Mouse (Mus musculus): ENCODE measurements around the gene Theg.
A peak's percentile ranks its signal among the peaks of the same experiment; 100 is the strongest.

Theg gene

DNA sequence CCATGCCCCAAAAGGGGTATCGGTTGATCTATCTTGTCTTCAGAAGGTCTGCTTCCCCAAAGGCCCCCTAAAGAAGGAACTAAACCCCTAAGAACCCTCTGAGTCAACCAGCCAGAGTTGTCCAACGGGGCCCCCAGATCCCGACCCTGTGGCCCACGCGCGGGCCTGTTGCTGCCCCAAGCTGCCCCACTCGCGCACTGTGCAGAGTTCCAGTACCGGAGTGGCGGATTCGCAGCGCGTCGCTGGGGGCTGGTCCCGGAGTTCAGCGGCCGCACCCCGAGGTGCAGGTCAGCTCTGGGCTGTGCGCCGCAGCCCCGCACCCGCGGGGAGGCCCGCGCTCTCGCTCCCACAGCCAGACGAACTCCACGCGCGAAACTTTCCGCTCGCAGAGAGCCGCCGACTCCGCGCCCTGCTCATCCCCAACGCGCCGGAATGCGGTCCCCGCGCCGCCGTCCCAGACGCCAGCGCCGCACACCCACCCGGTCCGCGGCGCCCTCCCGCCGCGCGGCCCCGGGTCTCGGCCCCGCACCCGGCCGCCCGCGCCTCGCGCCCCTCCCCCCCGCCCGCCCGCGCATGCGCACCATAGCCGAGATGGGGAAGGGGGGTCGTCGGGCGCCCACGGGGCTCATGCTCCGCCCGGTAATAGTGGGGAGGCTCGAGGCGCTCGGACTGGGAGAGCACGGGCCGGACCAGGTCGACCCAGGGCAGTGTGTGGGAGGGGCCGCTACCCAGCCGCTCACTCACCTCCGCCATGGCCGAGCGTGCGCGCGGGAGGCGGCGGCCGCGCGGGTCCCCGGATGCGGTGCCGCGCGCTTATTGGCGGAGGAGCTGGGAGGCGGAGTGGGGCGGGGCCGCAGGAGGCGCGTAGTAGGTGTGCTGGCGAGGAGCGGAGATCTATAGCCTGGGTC lies 32.5 kb downstream of the Theg start, which contains the start of gene Mier2:
Gene Mier2 (minus strand): TSS at position 870 of the 908 bp plus-strand sequence.
- peak; percentile 92 to 94 for DNase-seq

DNA sequence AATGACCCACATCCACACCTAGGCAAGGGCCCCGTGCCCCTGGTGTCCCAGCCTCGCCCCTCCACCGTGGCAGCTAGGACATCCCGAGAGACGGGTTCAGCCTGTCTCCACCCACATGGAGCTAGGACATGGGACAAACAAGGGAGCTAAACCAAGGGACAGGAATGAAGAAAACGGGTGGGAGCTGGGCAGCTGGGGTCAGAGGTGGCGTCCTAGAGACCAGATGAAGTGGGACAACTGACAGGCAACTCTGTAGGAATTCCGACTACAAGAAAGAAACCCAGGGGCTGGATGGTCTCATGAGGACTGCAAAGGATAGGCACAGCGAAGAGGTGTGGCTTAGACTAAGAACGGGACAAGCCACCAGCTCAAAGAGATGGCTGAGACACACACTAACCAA lies 33.4 kb downstream of the Theg start:
- peak in 1 of 2 experiments; percentile 11 for DNase-seq

DNA sequence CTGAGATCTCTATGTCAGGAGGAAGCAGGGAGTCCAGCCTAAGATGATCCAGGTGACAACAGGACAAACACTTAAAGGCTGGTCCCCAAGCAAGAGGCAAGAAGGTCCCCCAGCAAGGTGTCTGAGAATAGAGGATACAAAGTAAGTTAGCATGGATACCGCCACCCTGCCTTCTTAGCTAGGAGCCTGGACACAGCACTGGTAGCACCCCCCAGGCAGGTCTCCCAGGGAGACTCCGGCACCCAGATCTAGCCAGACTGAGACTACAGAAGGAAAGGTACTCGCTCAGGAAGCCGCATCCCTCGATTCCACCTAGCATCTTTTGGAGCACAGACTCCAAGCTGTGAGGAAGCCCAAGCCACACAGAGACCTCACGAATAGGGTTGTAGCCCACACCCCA lies 34.0 kb downstream of the Theg start:
- DNase-seq: peak in 1 of 2 experiments; percentile 13

DNA sequence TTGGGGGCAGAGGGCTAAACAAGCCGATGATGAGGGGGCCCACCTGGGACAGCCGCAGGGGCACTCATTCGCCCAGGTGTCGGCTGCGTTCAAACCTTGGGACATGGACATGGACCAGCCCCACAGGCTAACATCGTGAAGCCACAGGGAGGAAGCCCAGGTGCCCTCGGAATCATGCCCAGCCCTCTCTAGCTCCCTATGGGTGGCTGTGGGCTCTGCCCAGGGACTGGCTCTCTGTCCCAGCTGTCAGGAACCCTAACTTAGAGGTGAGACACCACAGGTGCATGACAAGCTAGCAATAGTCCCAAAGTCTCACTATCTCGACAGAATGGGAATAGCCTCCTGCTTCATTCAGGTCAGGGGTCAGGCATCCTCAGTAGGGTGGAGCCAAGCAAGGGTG lies 34.6 kb downstream of the Theg start:
- peak in 1 of 2 experiments; percentile 6 for DNase-seq

DNA sequence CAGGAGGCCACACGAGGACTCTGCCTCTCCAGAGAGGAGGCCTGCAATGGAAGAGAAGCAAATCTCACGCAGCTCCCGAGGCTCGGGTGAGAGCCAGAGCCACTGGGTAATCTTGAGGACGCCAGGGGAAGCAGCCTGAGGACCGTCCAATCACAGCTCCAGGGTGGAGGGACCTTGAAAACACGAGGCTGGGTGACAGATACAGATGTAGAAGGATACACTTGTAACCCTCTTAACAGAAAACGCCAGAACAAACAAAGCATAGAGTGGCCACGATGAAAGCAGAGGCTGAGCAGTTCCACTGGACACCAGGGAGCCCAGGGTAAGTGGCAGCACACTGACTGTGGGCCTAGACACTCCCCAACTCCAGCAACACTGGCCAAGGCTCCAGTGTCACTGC lies 36.8 kb downstream of the Theg start:
- peak in 1 of 2 experiments; percentile 1 for DNase-seq

DNA sequence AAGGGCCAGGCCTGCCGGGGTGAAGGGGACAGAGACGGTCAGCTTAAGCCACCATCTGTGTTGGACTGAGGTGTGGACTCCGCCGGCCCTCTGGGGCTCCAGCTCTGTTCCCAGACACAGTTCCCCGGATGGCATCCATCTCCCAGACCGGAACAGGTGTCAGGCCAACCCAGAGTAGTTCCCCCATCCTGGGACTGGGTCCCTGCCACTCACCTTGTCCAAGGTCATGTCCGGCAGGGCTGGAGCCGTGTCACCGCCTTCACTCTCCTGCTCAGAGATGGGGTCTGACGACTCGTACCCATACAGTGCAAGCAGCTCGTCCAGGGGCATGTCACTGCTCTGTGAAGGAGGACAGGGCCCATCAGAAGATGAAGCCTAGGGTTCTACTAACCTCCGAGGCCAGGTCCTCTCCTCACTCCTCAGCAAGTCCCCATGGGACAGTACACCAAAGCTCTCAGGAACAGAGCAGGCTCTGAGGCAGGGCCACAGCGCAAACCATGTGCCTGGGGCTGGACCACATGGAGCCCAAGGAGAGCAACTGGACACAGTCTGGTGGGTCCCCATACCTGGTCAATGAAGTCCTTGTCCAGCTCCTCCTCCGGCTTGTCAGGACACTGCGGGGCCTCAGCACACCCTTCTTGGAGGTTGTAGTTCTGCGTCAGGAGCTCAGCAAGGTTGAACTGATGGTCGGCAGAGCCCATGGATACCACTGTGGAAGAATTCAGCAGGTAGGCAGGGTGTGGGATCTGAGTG lies 38.0 kb downstream of the Theg start:
- peak in 1 of 2 experiments; percentile 1 for DNase-seq

DNA sequence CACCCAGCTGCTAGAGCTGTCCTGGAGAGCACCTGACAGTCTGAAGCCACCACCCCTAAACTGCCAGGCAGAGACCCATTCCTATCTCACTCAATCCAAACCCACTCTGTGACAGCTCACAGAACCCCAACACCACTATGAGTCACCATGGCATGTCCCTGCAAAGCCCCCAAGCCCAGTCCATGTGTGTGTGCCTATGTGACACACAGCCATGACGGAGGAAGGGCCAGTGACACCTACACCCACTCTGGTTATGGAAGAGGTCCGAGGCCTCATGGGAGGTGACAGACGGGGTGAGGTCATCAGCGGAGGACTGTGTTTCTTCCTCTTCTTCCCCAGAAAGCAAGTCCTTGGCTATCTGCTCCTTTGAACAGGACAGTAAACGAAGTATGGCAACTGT lies 38.6 kb downstream of the Theg start:
- no peak for DNase-seq

DNA sequence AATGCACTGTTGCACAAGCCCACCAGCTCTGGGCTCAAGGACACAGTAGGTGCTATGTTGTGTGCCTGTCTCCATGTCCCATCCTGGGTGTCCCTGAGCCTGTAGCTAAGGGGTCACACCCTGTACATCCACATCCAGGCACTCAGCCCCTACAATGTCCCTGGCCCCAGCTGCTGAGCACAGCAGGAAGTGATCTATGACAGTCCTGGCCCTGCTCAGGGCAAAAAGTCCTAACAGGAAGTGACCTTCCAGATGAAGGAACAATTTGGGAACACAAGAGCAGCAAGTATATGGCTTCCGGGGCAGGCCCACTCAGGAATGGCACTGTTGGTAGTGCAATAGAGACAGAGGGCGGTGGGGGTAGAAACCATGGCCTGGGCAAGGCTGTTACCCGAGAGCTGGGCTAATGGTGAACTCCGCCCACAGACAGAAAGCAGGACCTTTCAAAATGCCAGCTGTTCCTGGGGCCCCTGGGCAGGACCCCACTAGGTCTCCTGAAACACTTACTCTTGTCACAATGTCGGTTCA lies 39.9 kb downstream of the Theg start:
- peak in 1 of 2 experiments; percentile 2 for DNase-seq

DNA sequence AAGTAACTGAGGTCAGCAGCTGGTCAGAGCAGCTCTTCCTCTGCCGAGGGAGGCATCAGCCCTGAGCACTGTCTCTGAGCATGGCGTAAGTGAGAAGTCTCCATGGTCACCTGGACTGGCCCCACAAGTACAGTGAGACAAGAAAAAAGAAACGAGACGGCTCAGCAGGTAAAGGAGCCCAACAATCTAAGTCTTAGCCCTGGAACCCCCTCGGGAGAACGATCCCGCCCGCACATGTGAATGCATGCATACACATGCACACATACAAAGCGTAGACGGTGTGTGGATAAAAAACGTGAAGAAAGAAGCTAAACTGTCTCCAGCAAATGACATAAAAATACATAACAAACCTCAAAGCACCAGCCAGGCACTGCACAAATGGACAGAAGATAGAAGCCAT lies 40.6 kb downstream of the Theg start:
- no peak for DNase-seq

DNA sequence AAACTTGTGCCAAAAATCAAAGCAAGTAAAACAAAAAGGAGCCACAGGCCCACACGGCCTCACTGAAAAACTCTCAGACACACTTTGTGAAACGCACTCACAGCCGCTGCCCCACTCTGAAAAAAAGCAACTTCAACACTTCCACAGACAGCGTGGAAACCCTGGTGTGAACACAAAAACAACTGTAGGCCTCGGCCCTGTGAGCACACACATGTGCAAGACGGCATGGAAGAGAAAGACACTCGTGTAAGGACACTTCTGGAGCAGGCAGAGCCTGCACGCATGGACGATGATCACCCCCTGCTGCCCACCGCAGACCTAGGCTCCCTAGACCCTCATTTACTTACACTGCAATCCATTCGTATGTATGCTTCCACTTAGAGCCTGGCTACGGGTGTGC lies 41.2 kb downstream of the Theg start:
- DNase-seq: peak in 1 of 2 experiments; percentile 2

DNA sequence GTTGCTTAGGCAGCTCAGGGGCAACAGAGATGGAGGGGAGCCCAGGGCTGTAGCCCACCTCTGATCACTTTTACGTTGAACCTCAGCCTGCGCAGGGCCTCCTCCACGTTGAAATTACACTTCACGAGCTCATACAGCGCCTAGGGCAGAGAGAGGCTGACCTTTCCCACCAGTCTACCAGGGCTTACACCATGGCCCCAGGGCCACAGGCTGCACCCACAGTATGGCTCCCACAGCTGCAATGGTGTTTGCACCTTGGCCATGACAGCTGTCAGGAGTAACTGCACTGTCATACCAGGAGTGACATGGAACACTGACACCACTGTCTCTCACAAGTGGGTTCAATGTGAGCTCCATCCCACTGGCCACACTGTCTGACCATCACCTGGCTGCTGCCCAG lies 42.5 kb downstream of the Theg start:
- peak in 1 of 2 experiments; percentile 0 for DNase-seq

DNA sequence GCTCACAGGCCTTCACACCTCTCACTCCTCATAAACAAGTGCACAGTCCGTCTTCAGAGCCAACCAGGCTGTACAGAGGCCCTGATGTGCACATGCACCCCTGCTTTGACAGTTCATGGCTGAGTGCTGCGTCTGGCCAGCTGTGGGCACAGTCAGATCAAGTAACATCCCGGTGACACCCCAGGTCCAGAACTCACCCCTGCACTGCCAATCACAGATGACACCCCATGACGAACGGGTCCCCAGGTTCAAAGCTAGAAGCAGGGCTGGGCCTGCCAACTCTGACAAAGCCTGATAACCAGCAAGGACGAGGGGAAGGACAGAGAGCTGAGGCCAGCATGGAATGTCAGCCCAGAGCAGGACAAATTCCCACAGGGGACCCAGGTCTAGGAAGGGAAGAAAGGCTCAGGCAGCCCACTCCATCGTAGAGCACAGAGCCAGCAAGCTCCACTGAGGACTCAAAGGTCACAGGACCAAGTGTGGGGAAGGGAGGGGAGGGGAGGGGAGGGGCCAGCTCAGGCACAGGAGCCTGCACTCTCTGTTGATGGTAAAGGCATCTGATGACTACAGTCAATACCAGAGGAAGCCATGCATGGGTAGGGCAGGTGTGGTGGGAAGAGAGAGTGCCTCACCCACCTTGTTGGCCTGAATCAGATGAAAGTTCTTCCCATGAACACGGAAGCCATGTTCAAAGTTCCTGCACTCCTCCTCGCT lies 43.1 kb downstream of the Theg start:
- DNase-seq: peak in 1 of 2 experiments; percentile 1

DNA sequence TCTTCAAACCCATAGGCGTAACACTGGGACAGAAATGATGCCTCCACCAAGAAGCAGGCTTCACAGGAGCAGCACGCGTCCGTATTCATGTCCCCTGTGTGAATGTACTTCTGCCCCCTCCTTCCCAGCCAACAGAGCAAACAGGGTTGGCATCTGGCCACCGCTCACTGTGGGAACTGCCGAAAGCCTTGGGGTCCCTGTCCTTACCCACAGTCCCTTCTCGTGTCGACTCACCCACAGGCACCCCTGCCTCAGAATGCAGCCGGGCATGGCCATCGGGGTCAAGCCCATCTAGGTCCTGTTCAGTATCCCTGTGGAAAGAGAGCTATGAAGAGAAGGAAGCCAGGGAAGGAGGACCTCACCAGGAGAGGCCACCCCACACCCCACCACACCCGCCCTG lies 45.0 kb downstream of the Theg start:
- DNase-seq: peak in 1 of 2 experiments; percentile 24

DNA sequence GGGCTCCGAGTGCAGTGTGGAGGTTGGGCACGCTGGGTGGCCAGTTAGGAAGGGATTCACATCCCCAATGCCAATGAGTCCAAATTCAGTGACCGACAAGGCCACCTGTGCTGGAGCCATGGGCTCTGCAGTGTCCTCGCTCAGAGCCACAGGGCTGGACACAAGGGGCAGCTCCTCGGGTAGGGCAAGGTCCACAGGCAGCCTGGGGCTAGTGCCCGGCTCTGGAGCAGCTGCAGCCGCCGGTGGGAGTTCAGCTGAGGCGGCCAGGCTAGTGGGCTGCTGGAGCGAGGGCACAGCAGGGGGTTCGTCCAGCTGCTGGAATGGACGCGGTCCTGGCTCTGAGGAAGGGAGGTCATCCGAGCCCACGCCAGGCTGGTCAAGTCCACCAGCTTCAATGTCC lies 45.6 kb downstream of the Theg start:
- peak; percentile 40 to 46 for DNase-seq

DNA sequence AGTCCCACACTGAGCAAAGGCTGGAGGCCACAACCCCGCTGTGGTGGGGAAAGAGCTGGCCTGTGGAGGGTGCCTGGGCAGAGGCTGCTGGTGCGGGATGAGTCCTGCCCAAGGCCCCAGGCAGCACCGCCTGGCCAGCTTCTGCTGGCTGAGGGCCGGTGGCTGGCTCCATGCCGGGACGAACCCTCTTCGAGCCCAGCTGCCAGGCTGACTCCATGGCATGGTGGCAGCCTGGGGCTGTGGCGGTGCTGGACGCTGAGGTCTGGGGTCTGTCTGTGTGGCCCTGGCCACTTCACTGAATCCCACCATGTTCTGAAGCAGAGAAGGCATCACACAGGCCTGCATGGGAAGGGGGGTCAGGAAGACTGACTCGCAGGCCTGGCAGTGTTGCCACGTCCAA lies 46.4 kb downstream of the Theg start:
- DNase-seq: peak; percentile 81 to 88

DNA sequence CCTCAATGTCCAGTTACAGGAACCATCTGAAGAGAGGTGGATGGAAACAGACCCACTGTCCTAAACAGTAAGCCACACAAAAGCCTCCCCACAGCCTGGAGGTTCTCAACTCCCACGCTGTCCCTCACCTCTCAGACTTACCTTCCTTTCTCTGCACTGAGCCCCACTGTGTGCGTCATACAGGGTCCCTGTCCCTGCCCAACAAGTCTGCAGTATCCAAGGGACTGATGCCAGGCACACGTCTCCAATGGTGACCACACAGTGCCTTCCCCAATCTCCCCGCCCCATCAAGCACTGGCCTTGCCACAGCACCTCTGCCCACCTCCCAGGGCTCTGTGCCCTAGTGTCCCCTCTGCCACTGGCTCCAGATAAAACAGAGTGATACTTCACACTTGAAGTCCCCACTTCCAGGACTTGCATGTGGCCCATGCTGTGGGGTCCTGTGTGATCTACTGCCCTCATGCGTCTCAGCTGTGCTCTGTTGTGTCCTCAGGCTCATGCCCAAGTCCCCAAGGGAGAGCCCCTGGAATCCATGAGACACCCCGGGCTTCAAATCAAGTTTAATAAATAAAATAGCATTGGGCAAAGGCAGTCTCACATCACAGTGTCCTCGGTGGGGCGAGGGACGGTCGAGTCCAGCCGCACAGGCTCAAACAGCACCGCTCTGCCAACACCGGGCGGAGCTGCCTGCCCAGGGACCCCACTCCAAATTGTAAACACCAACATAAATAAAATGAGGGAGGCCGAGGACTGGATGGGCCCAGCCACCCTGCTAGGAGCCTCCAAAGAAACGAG lies 47.2 kb downstream of the Theg start:
- DNase-seq: peak in 1 of 2 experiments; percentile 12

DNA sequence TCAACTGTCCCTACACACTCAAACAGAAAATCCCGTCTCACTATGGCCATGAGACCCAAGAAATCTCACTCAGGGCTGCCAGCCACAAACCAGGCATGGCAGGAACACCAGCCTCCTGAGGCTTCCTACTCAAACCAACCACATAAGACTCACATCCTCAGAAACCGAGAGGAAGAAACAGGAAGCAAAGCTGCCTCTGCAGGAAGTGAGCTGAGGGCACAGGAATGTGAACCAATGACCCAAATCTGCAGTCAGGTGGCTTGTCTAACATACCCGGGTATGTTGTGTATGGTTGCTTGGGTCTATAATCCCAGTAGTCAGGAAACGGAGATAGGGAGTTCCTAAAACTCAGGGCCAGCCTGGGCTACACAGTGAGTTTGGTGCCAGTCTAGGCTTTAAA lies 48.3 kb downstream of the Theg start:
- no peak for DNase-seq

DNA sequence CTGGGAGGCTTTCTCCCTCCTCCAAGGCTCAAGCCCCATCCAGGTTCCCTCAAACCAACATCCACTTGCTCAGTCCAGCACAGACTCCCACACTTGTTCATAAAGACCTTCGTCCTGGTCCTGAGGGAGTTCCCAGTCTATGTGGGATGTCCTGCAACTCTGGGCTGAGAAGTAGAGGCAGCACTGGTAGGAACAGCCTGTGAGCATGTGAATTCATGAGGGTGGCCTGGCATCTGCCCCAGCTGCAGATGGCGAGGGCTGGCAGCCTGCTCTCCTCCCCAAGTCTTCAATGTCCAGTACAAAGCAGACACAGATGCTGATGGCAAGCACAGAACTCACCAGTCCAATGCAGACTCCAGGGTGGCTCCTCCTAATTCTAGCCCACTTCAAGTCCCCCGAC lies 48.8 kb downstream of the Theg start:
- DNase-seq: peak; percentile 56 to 72

DNA sequence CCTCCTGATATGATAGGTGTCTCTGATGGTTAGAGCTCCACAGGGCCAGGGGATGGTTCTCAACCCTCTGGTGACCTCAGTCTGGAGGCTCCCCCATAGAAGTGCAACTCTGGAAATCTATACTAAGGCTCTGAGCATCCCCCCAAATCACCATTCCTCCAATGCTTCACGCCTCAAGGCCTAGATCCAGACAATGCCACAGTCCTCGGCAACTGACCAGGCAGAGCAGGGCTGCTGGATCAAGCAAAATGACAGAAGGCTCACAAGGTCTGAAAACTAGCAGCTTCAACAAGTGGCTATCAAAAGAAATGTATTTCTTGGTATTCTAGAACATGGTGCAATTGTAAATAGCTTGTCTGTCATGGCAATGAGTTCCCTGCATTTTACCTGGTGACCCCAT lies 49.4 kb downstream of the Theg start:
- DNase-seq: peak in 1 of 2 experiments; percentile 1

DNA sequence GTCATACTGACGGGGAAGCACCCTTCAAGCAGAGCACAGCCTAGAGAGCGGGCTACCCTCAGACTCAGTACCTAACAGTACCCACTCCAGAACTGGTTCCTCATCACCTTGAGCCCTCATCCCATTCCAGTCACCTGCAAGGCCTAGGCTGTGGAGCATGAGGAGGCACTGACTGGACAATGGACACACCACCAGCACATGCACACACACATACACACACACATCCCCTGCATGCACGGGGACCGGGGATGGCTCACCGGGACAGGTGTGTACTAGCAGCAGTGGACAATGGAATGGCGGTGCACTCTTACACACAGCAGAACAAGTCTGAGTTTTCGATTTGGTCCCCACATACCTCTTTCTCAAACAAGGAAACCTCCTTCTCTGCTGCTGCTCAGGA lies 49.9 kb downstream of the Theg start:
- peak in 1 of 2 experiments; percentile 1 for DNase-seq

DNA sequence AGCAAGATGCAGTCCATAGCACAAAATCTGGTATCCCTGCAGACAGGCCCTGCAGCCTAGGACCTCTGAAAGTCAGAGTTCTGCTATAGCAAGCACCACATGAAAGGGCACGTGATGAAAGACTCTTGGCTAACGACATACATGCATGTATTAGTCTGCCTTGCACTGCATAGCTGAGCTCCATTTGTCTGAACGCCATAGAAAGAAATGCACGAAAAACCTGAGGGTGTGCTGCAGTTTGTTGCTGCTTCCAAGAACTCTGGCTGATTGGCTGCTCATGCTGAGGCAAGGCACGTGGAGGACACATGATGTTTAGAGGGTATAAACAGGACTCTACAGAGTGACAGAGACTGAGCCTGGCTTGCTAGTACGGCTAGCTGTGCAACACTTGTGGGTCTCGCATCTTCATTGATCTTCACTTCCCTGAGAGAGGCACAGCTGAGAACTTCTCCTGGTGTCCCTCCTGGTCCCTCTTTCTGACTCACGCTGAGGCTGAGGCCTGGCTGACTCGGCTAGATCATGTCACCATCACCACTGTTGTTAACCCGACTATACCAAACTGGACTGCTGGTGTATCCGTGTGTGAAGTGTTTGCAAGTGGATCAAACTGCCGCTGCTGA lies 50.6 kb downstream of the Theg start:
- peak in 1 of 2 experiments; percentile 2 for DNase-seq

Measured in cerebellum, postnatal 10 days (tissue).